Mouse (Mus musculus) lung, adult 2 months (tissue): Measurements from ENCODE around the gene Usp30.

Source experiments
- CTCF ChIP-seq: fragments of 200-500 bp; IDR thresholded peaks from 2 replicates; pipeline ENCODE4 v1.5.1; 2011; ENCODE audit warnings: mild to moderate bottlenecking, low read length, control low read depth; ENCODE audit not compliant: insufficient read depth
- POLR2A ChIP-seq: fragments of 200-500 bp; IDR thresholded peaks from 2 replicates; pipeline ENCODE4 v1.6.1; 2011; ENCODE audit warnings: low read depth, mild to moderate bottlenecking, control low read depth, low read length, borderline replicate concordance; ENCODE audit errors: extremely low read depth

DNA sequence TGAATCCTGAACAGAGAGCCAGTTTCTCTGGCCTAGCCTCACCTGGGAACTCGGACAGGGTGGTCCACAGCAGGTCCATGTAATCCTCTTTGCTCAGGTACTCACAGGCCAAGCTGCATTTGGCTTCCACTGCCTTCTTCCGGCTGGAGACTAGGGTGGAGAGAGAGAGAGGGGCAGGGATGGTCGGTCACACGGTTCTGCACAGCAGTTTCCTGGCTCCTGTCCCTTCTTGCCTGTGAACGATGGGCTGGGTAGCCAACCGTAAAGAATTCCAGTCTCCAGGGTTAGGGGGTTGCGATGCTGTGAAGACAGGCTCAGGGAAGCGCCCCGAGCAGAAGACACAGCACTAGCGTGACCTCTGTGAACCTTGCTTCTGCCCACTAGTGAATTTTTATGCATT is 30.1 kb upstream of the Usp30 start:
- TF ChIP-seq CTCF (no peak), POLR2A (no peak)
